Mouse (Mus musculus) CH12.LX (cell line): ENCODE measurements around the gene Arl6ip5.

Experiments used
- CTCF ChIP-seq, 2 experiments: IDR thresholded peaks in 1 of 2; conservative IDR thresholded peaks in 1 of 2; 2 replicates each; pipeline ENCODE4 v1.5.1; 2011 to 2012; ENCODE audit warnings: low read depth in 2 of 2, low read length in 2 of 2, improper control_type of control experiment in 1 of 2, inconsistent platforms in 1 of 2, mild to moderate bottlenecking in 1 of 2, moderate library complexity in 1 of 2
- JUN ChIP-seq: IDR thresholded peaks from 2 replicates; pipeline ENCODE4 v1.6.1; 2011; ENCODE audit warnings: low read depth, mild to moderate bottlenecking, low read length, improper control_type of control experiment, moderate library complexity; ENCODE audit not compliant: insufficient read depth
- MAX ChIP-seq: IDR thresholded peaks from 2 replicates; pipeline ENCODE4 v1.6.1; 2011; ENCODE audit warnings: low read length, improper control_type of control experiment
- MYC ChIP-seq: IDR thresholded peaks from 2 replicates; pipeline ENCODE4 v1.6.1; 2011; ENCODE audit warnings: low read depth, mild to moderate bottlenecking, improper control_type of control experiment, low read length
- NRF1 ChIP-seq: IDR thresholded peaks from 2 replicates; pipeline ENCODE4 v1.6.1; 2014; ENCODE audit warnings: low read depth, mild to moderate bottlenecking, inconsistent platforms, low read length, improper control_type of control experiment, moderate library complexity
- POLR2A ChIP-seq: IDR thresholded peaks from 2 replicates; pipeline ENCODE4 v1.6.1; 2011; ENCODE audit warnings: low read depth, mild to moderate bottlenecking, improper control_type of control experiment, low read length
- ZMIZ1 ChIP-seq: IDR thresholded peaks from 2 replicates; pipeline ENCODE4 v1.6.1; 2012; ENCODE audit warnings: low read depth, mild to moderate bottlenecking, inconsistent platforms, low read length, improper control_type of control experiment

DNA sequence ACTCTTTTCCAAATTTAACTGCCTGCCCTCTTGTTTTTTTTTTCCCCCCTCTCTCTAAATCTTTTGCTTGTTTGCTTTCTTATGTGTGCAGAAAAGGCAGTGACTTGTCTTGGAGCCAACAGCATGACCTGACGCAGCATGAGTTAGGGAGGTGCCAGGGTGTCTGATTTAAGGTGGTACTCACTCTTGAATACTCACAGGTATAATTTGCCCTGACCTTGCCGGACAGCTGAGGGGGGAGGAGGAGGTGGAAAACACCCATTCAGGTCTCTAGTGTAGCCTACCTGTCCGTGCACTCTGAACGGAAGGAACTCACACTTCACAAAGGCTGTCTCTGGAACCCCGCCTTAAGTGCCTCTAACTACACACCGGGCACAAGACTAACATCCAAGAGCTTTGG lies 68.4 kb downstream of the Arl6ip5 start:
- TF ChIP-seq MAX (no peak), NRF1 (no peak), CTCF (conservative IDR thresholded peaks at IDR 0.05 in 1 of 2, IDR thresholded peaks at IDR 0.05 in 1 of 2; ENCODE audit: low read depth in 2 of 2, low read length in 2 of 2) (no peak), JUN (no peak), POLR2A (no peak), MYC (no peak), ZMIZ1 (no peak)
